ENCODE assay signal across 16 mouse cellular contexts in genomic region chr8:84501181-84501580, GRCm38 (mm10).
A peak's percentile ranks its signal among the peaks of the same experiment; 100 is the strongest.
DNase-seq lines count a peak whose midpoint lies in the region; ATAC-seq and TF ChIP-seq lines count a peak whose summit lies in the region.
"Had no signal": no experiment of that assay in that cellular context is flagged by ENCODE, and none has a peak within 500 bp of the region (broad histone marks: within the 10 kb centered on the region; RNA-seq: fewer than 3 reads in every experiment).

No protein-coding gene starts in this region.

- H3K9me3 ChIP-seq in hindbrain, embryonic 15.5 days = no peaks in the 10 kb centered on the region
- H3K9me3 ChIP-seq in hindbrain, embryonic 10.5 days = no peaks in the 10 kb centered on the region
- H3K9me3 ChIP-seq in E14TG2a.4 (ENCODE audit: low read length) = no peaks in the 10 kb centered on the region
- H3K9me3 ChIP-seq: forebrain, embryonic 10.5 days; hindbrain, embryonic 12.5 days; limb, embryonic 12.5 days; neural tube, embryonic 15.5 days had no signal

- no peak for DNase-seq in hindbrain, embryonic 10.5 days (ENCODE audit: low spot score)
- DNase-seq in 416B (ENCODE audit: low read depth) = peak; percentile 53
- DNase-seq in lung, adult 18-20 months = no peak
- DNase-seq in cerebellum, adult 9-11 months = no peak
- DNase-seq: cerebellum, adult 11-12 months; lung, postnatal 14 days; right cerebral cortex, postnatal 25 days had no signal

- no peaks in the 10 kb centered on the region for H3K36me3 ChIP-seq in hindbrain, embryonic 15.5 days
- no peaks in the 10 kb centered on the region for H3K36me3 ChIP-seq in hindbrain, embryonic 10.5 days
- H3K36me3 ChIP-seq in E14TG2a.4 (ENCODE audit: insufficient read depth, low read length) = no peaks in the 10 kb centered on the region
- H3K36me3 ChIP-seq: forebrain, embryonic 10.5 days; hindbrain, embryonic 12.5 days; limb, embryonic 12.5 days; neural tube, embryonic 15.5 days had no signal

- TF ChIP-seq CTCF in E14TG2a.4 (conservative IDR thresholded peaks at IDR 0.05; ENCODE audit: low read length) = no peak

- 78% methylated on average over 5 of the region's 5 CpGs for WGBS in hindbrain, embryonic 15.5 days
- WGBS in hindbrain, embryonic 10.5 days = 78% methylated on average over 5 of the region's 5 CpGs

- H3K4me3 ChIP-seq in hindbrain, embryonic 15.5 days = no peak overlapping the region
- no peak overlapping the region for H3K4me3 ChIP-seq in hindbrain, embryonic 10.5 days
- peak overlapping the region; percentile 78 for H3K4me3 ChIP-seq in E14TG2a.4 (replicated peaks; ENCODE audit: low read length)
- H3K4me3 ChIP-seq: forebrain, embryonic 10.5 days; hindbrain, embryonic 12.5 days; limb, embryonic 12.5 days; neural tube, embryonic 15.5 days had no signal

- H3K27ac ChIP-seq in hindbrain, embryonic 15.5 days (replicated peaks) = no peak overlapping the region
- no peak overlapping the region for H3K27ac ChIP-seq in hindbrain, embryonic 10.5 days
- H3K27ac ChIP-seq: hindbrain, embryonic 12.5 days; limb, embryonic 12.5 days; liver, embryonic 14.5 days had no signal

- H3K9ac ChIP-seq in hindbrain, embryonic 15.5 days = no peak overlapping the region
- H3K9ac ChIP-seq: hindbrain, embryonic 12.5 days; limb, embryonic 12.5 days; liver, embryonic 14.5 days; neural tube, embryonic 15.5 days had no signal

- ATAC-seq in hindbrain, embryonic 15.5 days (ENCODE audit: low FRiP score, low read depth) = peak; percentile 5; the same call in 1 of the 2 replicates
- 0 out of 2 replicates have a peak, but pooled peaks have one; percentile 11 for ATAC-seq in common myeloid progenitor, adult 5-6 weeks (replicated peaks; ENCODE audit: low read depth, poor library complexity, severe bottlenecking)
- ATAC-seq: intestine, embryonic 16.5 days had no signal

- no peaks in the 10 kb centered on the region for H3K4me1 ChIP-seq in hindbrain, embryonic 15.5 days (replicated peaks)
- peaks cover 12% of the 10 kb centered on the region for H3K4me1 ChIP-seq in hindbrain, embryonic 10.5 days (replicated peaks)
- peaks cover 14% of the 10 kb centered on the region for H3K4me1 ChIP-seq in E14TG2a.4 (replicated peaks; ENCODE audit: low read depth, low read length)
- H3K4me1 ChIP-seq: limb, embryonic 12.5 days had no signal

- no peaks in the 10 kb centered on the region for H3K27me3 ChIP-seq in hindbrain, embryonic 15.5 days
- no peaks in the 10 kb centered on the region for H3K27me3 ChIP-seq in hindbrain, embryonic 10.5 days (ENCODE audit: insufficient read depth, poor library complexity, severe bottlenecking)
- no peaks in the 10 kb centered on the region for H3K27me3 ChIP-seq in E14TG2a.4 (ENCODE audit: insufficient read depth, low read length)
- H3K27me3 ChIP-seq: hindbrain, embryonic 12.5 days; limb, embryonic 12.5 days; neural tube, embryonic 15.5 days had no signal

- H3K4me2 ChIP-seq in hindbrain, embryonic 15.5 days = no peak overlapping the region
- H3K4me2 ChIP-seq: hindbrain, embryonic 12.5 days; limb, embryonic 12.5 days; neural tube, embryonic 15.5 days had no signal
